Mouse (Mus musculus): ENCODE measurements around the gene Bag3.
"Not testable (repeated sequence)": the region's sequence is repeated elsewhere in the genome, so short reads cannot be mapped to it uniquely, and the experiment has no call there.

DNA sequence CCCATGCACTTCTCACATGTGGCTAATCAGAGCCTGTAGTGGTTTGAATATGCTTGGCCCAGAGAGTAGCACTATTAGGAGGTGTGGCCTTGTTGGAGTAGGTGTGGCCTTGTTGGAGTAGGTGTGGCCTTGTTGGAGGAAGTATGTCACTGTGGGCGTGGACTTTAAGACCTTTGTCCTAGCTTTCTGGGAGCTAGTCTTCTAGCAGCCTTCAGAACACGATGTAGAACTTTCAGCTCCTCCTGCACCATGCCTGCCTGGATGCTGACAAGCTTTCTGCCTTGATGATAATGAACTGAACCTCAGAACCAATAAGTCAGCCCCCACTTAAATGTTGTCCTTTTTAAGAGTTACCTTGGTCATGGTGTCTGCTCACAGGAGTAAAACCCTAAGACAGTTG, 46.0 kb downstream of the Bag3 start:
- not testable (repeated sequence) for TF ChIP-seq GATA1 (IDR thresholded peaks at IDR 0.05; ENCODE audit: borderline replicate concordance, low read length); CTCF (IDR thresholded peaks at IDR 0.05; ENCODE audit: low read depth, low read length); POLR2AphosphoS5 (IDR thresholded peaks at IDR 0.05; ENCODE audit: insufficient replicate concordance, low read depth, low read length)
